7 mouse cellular contexts compared by ENCODE assay signal in genomic region chr13:30136243-30136922, GRCm38 (mm10). TPM values are rescaled to one million over a fixed set of nuclear protein-coding genes. Genes with fewer than 3 reads are reported as not detected.
A peak's percentile ranks its signal among the peaks of the same experiment; 100 is the strongest.
DNase-seq lines count a peak whose midpoint lies in the region; ATAC-seq and TF ChIP-seq lines count a peak whose summit lies in the region.

TSS of gene Mboat1 (plus strand) at chr13:30136489.

- no peaks in the 10 kb centered on the region for H3K36me3 ChIP-seq in embryonic facial prominence, embryonic 14.5 days (ENCODE audit: control insufficient read depth, insufficient read depth, low read length)
- no peaks in the 10 kb centered on the region for H3K36me3 ChIP-seq in heart, embryonic 10.5 days
- H3K36me3 ChIP-seq in kidney, embryonic 14.5 days (ENCODE audit: control insufficient read depth, insufficient read depth, low read length) = no peaks in the 10 kb centered on the region
- H3K36me3 ChIP-seq in limb, embryonic 14.5 days (ENCODE audit: control insufficient read depth, insufficient read depth, low read length) = no peaks in the 10 kb centered on the region
- H3K36me3 ChIP-seq in midbrain, embryonic 15.5 days (replicated peaks) = no peaks in the 10 kb centered on the region

- H3K4me1 ChIP-seq in bone marrow, adult 2 months (ENCODE audit: control insufficient read depth, insufficient read depth, low read length) = no peaks in the 10 kb centered on the region
- no peaks in the 10 kb centered on the region for H3K4me1 ChIP-seq in embryonic facial prominence, embryonic 14.5 days (ENCODE audit: control insufficient read depth, insufficient read depth, low read length)
- H3K4me1 ChIP-seq in heart, embryonic 10.5 days = 0 out of 2 replicates have a peak, but pooled peaks cover 11% of the 10 kb centered on the region
- peaks cover 10% of the 10 kb centered on the region; the same call in 1 of the 2 replicates for H3K4me1 ChIP-seq in kidney, embryonic 14.5 days (ENCODE audit: control insufficient read depth, insufficient read depth, low read length)
- no peaks in the 10 kb centered on the region for H3K4me1 ChIP-seq in limb, embryonic 14.5 days (ENCODE audit: control insufficient read depth, insufficient read depth, low read length)
- peaks cover 8% of the 10 kb centered on the region for H3K4me1 ChIP-seq in midbrain, embryonic 15.5 days

- peak; percentile 97 for ATAC-seq in embryonic facial prominence, embryonic 14.5 days (ENCODE audit: low read depth)
- peak; percentile 95 for ATAC-seq in kidney, embryonic 14.5 days (ENCODE audit: low FRiP score, low TSS enrichment)
- peak; percentile 93 for ATAC-seq in limb, embryonic 14.5 days (ENCODE audit: low FRiP score, low read depth)
- ATAC-seq in midbrain, embryonic 15.5 days (replicated peaks) = peak; percentile 95

- H3K27ac ChIP-seq in bone marrow, adult 2 months (ENCODE audit: control insufficient read depth, insufficient read depth, low read depth, low read length, poor library complexity) = no peak within 1 kb of the TSS
- H3K27ac ChIP-seq in embryonic facial prominence, embryonic 14.5 days (replicated peaks; ENCODE audit: low read depth, low read length) = peak within 1 kb of the TSS; percentile 44; the same call in 1 of the 2 replicates
- peak within 1 kb of the TSS; percentile 87 for H3K27ac ChIP-seq in heart, embryonic 10.5 days
- 0 out of 2 replicates have a peak within 1 kb of the TSS, but pooled peaks have one; percentile 56 for H3K27ac ChIP-seq in kidney, embryonic 14.5 days (ENCODE audit: low read depth, low read length)
- H3K27ac ChIP-seq in limb, embryonic 14.5 days (replicated peaks; ENCODE audit: low read depth, low read length) = no peak within 1 kb of the TSS
- no peak within 1 kb of the TSS for H3K27ac ChIP-seq in midbrain, embryonic 15.5 days

- H3K4me2 ChIP-seq in embryonic facial prominence, embryonic 14.5 days (ENCODE audit: low read depth, low read length) = peak within 1 kb of the TSS; percentile 91
- H3K4me2 ChIP-seq in kidney, embryonic 14.5 days (replicated peaks; ENCODE audit: low read depth, low read length) = peak within 1 kb of the TSS; percentile 77
- H3K4me2 ChIP-seq in limb, embryonic 14.5 days (replicated peaks; ENCODE audit: low read depth, low read length, severe bottlenecking) = peak within 1 kb of the TSS; percentile 94
- H3K4me2 ChIP-seq in midbrain, embryonic 15.5 days = peak within 1 kb of the TSS; percentile 85

- no peak for TF ChIP-seq CTCF in bone marrow, adult 2 months (IDR thresholded peaks at IDR 0.05; ENCODE audit: control insufficient read depth, insufficient read depth, low read length)

- TF ChIP-seq POLR2A in bone marrow, adult 2 months (IDR thresholded peaks at IDR 0.05; ENCODE audit: borderline replicate concordance, control insufficient read depth, low read depth, low read length) = peak; percentile 6; the same call in 1 of the 2 replicates
- TF ChIP-seq POLR2A in limb, embryonic 14.5 days (IDR thresholded peaks at IDR 0.05; ENCODE audit: borderline replicate concordance, extremely low read depth, insufficient read depth, insufficient read length) = no peak

- H3K27me3 ChIP-seq in embryonic facial prominence, embryonic 14.5 days (replicated peaks; ENCODE audit: control insufficient read depth, insufficient read depth, low read length) = no peaks in the 10 kb centered on the region
- H3K27me3 ChIP-seq in heart, embryonic 10.5 days (ENCODE audit: insufficient read depth, poor library complexity, severe bottlenecking) = peaks cover 32% of the 10 kb centered on the region
- peaks cover 3% of the 10 kb centered on the region; the same call in 1 of the 2 replicates for H3K27me3 ChIP-seq in kidney, embryonic 14.5 days (ENCODE audit: control insufficient read depth, insufficient read depth, low read length)
- H3K27me3 ChIP-seq in limb, embryonic 14.5 days (ENCODE audit: control insufficient read depth, insufficient read depth, low read length) = no peaks in the 10 kb centered on the region
- H3K27me3 ChIP-seq in midbrain, embryonic 15.5 days (replicated peaks) = peaks cover 20% of the 10 kb centered on the region

- H3K9me3 ChIP-seq in embryonic facial prominence, embryonic 14.5 days (ENCODE audit: control insufficient read depth, low read length) = no peaks in the 10 kb centered on the region
- no peaks in the 10 kb centered on the region for H3K9me3 ChIP-seq in heart, embryonic 10.5 days
- H3K9me3 ChIP-seq in kidney, embryonic 14.5 days (ENCODE audit: control insufficient read depth, low read length) = no peaks in the 10 kb centered on the region
- H3K9me3 ChIP-seq in limb, embryonic 14.5 days (ENCODE audit: control insufficient read depth, low read length) = no peaks in the 10 kb centered on the region
- H3K9me3 ChIP-seq in midbrain, embryonic 15.5 days = no peaks in the 10 kb centered on the region

- H3K9ac ChIP-seq in embryonic facial prominence, embryonic 14.5 days (ENCODE audit: low read depth, low read length) = peak within 1 kb of the TSS; percentile 80
- peak within 1 kb of the TSS; percentile 78 for H3K9ac ChIP-seq in kidney, embryonic 14.5 days (ENCODE audit: low read depth, low read length)
- peak within 1 kb of the TSS; percentile 78 for H3K9ac ChIP-seq in limb, embryonic 14.5 days (ENCODE audit: low read depth, low read length, severe bottlenecking)
- H3K9ac ChIP-seq in midbrain, embryonic 15.5 days = peak within 1 kb of the TSS; percentile 53

- peak; percentile 84 for DNase-seq in embryonic facial prominence, embryonic 14.5 days (ENCODE audit: low spot score)
- DNase-seq in heart, embryonic 10.5 days (ENCODE audit: low spot score) = peak; percentile 82
- peak; percentile 51 for DNase-seq in limb, embryonic 14.5 days (ENCODE audit: low spot score)
- DNase-seq in spleen, adult 18-20 months = peak; percentile 35 to 48

- H3K4me3 ChIP-seq in bone marrow, adult 2 months (replicated peaks; ENCODE audit: control insufficient read depth, low read depth, low read length) = peak within 1 kb of the TSS; percentile 60
- peak within 1 kb of the TSS; percentile 72 for H3K4me3 ChIP-seq in embryonic facial prominence, embryonic 14.5 days (ENCODE audit: low read depth, low read length)
- H3K4me3 ChIP-seq in heart, embryonic 10.5 days = peak within 1 kb of the TSS; percentile 68
- peak within 1 kb of the TSS; percentile 66 for H3K4me3 ChIP-seq in kidney, embryonic 14.5 days (ENCODE audit: low read length)
- peak within 1 kb of the TSS; percentile 60 for H3K4me3 ChIP-seq in limb, embryonic 14.5 days (replicated peaks; ENCODE audit: low read length)
- peak within 1 kb of the TSS; percentile 55 for H3K4me3 ChIP-seq in midbrain, embryonic 15.5 days

- WGBS in bone marrow, adult 2 months = 1% methylated on average over 55 of the region's 55 CpGs
- WGBS in embryonic facial prominence, embryonic 14.5 days = under 1% methylated on average over 31 of the region's 55 CpGs
- under 1% methylated on average over 50 of the region's 55 CpGs for WGBS in heart, embryonic 10.5 days
- WGBS in kidney, embryonic 14.5 days = under 1% methylated on average over 50 of the region's 55 CpGs
- WGBS in limb, embryonic 14.5 days = under 1% methylated on average over 34 of the region's 55 CpGs
- WGBS in midbrain, embryonic 15.5 days = under 1% methylated on average over 55 of the region's 55 CpGs

RNA-seq across cellular contexts. Expression of gene Mboat1, which starts in this region (rescaled TPM):
- 0.66 and 2.9 TPM in 2 replicates for polyA plus RNA-seq in bone marrow, adult 2 months (2011; ENCODE audit: insufficient read depth, insufficient read length, low replicate concordance, missing spikeins)
- 15.4 and 16.6 TPM in 2 replicates for polyA plus RNA-seq in embryonic facial prominence, embryonic 14.5 days (2014; fragmentation: Nextera tagmentation; extraction: Ambion mirVana)
- 3.6 and 5.0 TPM in 2 replicates for polyA plus RNA-seq in heart, embryonic 10.5 days (2016; fragmentation: Nextera tagmentation; extraction: Ambion mirVana)
- polyA plus RNA-seq in kidney, embryonic 14.5 days (2014; fragmentation: Nextera tagmentation; extraction: Ambion mirVana) = 18.1 and 32.8 TPM in 2 replicates
- polyA plus RNA-seq in limb, embryonic 14.5 days (2012; rRNA removed) = 5.7 TPM in 2 replicates
- polyA plus RNA-seq in limb, embryonic 14.5 days (2014; fragmentation: Nextera tagmentation; extraction: Ambion mirVana) = 11.3 and 13.3 TPM in 2 replicates
- 2.5 and 2.7 TPM in 2 replicates for polyA plus RNA-seq in midbrain, embryonic 15.5 days (2015; fragmentation: Nextera tagmentation; extraction: Ambion mirVana)

Comparison
In these comparisons a context has a peak if more than half of its experiments do, and no peak if none do; other contexts are left out.
1. H3K27ac ChIP-seq: peak in embryonic facial prominence, embryonic 14.5 days (single experiment), heart, embryonic 10.5 days (single experiment) and kidney, embryonic 14.5 days (single experiment); none in bone marrow, adult 2 months (single experiment), limb, embryonic 14.5 days (single experiment) and midbrain, embryonic 15.5 days (single experiment).
2. Peak in every context shown above with its lines, with median percentiles within 50 percentile points of each other: H3K4me3 ChIP-seq, ATAC-seq, DNase-seq, H3K4me2 ChIP-seq and H3K9ac ChIP-seq.